Mouse (Mus musculus): ENCODE measurements around the gene Sumf1. TPM values are rescaled to one million over a fixed set of nuclear protein-coding genes. Genes with fewer than 3 reads are reported as not detected.

Gene Sumf1
- total and polyA plus RNA-seq, 2 experiments from 2014 or later = 14.4 to 22.5 TPM

DNA sequence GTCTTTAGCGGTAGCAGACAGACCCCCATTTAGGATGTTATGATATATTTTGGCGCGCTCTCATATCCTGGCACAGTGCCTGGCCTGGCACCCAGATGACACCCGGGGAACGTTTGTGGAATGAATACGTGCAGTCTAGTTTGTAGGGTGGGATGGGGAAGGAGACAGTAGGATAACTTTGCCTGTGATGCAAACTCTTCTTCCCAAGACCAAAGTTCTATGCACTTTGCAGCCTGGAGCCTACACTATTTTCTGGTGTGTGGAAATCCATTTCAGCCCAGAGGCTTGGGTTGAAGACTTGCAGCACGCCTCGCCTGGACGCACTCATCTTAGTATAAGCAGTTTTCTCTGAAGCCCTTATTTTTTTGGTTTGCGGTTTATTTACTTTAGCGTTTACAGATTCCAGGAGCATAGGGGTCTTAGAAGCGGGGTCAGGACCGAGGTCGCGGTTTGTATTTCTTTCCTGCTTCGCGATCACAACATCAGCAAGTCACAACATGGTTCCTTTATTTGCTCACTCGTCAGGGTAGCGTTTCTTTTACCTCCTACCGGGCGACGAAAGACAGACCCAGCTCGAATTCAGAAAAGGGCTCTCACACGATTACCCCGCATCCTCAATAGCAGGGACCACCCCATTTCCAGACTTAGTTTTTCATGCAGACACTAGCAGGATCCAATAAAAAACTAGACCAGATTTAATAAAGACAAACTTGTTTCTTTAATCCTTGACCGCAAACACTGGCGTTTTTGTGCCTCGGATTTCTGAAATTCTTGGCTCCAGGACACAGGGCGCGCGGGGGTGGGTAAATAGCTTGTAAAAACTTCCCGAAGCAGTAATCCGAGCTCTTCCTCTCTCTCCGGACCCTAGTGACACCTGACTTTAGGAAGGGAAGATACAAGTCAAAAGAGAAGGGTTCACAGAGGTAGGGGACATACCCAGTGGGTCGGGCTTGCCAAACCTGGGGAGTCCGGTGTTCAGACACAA lies 26.8 kb upstream of the Sumf1 start:
- Histone ChIP-seq H3K4me1 (ENCODE audit: insufficient read depth, low read length) (no peaks in the 10 kb centered on the region), H3K9ac (replicated peaks; ENCODE audit: low read length) (peak overlapping the region; percentile 25), H3K9me3 (ENCODE audit: low read length) (no peaks in the 10 kb centered on the region), H3K4me3 (ENCODE audit: low read length) (peak overlapping the region; percentile 50), H3K27me3 (ENCODE audit: insufficient read depth, low read length) (no peaks in the 10 kb centered on the region), H3K4me2 (ENCODE audit: low read depth, low read length) (peak overlapping the region; percentile 80), H3K27ac (no peak overlapping the region), H3K36me3 (ENCODE audit: insufficient read depth, low read length) (no peaks in the 10 kb centered on the region)
- no peak for ATAC-seq
- 4% methylated on average over 36 of the region's 36 CpGs for WGBS
- TF ChIP-seq CTCF (IDR thresholded peaks at IDR 0.05; ENCODE audit: low read depth) = no peak
- peak; percentile 31 for DNase-seq (ENCODE audit: low spot score)

DNA sequence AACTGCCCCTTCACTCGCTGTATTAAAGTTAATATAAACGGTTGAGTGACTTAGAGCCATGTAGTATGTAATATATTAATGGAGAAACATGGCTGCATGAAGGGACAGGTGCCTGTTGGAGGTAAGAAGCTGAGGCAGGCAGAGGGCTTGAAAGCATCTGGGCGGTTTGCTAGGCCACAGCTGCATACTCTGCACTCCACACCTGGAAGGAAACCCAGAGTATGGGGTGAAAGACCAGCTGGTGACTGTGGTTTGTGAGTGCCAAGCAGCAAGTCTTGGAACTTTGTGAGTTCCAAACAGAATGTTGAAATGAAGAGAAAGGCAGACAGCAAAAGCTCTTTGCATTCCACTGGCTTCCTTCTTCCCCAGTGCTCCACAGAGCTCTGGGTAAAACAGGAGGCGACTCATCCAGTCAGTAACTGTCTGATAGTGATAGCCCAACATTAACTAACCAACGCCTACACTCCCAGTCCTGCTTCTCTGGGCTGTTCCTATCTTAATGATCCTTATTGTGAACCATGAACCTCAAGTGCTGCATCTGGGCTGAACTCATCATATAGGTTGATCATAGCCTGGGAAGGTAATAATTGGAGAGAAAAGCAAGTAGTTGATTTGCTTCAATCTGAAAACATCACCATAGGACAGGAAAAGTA lies 21.7 kb upstream of the Sumf1 start:
- DNase-seq (ENCODE audit: low spot score) (no peak), ATAC-seq (no peak)
- no peaks in the 10 kb centered on the region for H3K36me3 ChIP-seq (ENCODE audit: insufficient read depth, low read length)
- H3K4me2 ChIP-seq (ENCODE audit: low read depth, low read length) = no peak overlapping the region
- no peak overlapping the region for H3K4me3 ChIP-seq (ENCODE audit: low read length)
- no peak overlapping the region for H3K9ac ChIP-seq (replicated peaks; ENCODE audit: low read length)
- WGBS = 83% methylated on average over 5 of the region's 5 CpGs
- no peaks in the 10 kb centered on the region for H3K4me1 ChIP-seq (ENCODE audit: insufficient read depth, low read length)
- H3K27me3 ChIP-seq (ENCODE audit: insufficient read depth, low read length) = no peaks in the 10 kb centered on the region
- H3K27ac ChIP-seq = no peak overlapping the region
- no peak for TF ChIP-seq CTCF (IDR thresholded peaks at IDR 0.05; ENCODE audit: low read depth)
- H3K9me3 ChIP-seq (ENCODE audit: low read length) = no peaks in the 10 kb centered on the region

DNA sequence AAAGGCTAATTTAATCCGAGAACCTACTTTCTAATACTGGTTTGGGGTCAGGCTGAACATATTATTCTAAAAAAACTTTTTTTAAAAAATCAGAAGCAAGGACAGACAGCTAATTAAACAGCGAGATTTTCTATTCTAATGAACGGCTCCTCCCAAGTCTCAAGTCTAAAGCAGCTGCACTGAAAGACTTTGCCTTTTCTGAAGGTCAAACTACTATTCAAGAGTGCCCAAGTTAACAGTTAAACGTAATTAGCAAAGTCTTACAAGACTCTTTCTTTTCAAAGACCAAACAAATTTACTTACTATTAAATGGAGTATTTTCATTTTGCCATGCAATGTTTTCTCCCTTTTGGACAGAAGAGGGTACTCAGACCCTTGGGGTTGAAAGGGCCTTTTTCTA lies 20.8 kb upstream of the Sumf1 start:
- ATAC-seq (no peak), DNase-seq (ENCODE audit: low spot score) (no peak)

DNA sequence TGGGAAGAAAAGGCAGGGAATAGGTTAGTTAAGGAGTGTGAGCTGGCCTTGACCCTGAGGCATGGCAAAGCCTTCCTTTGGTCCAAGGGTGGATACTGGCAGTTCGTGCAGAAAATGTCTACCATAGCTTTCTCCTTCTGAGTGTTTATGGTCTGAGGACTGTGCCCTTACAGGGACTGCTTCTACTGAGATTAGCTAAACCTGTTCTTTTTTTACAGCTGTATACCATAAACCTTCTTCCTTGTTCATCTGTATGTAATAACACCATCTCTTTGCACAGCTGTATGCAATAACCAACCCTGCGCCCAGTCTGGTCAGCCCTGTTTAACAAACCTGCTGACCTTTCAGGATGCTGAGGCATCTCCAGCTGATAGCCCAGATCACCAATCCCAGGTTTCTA lies 18.9 kb upstream of the Sumf1 start:
- 95% methylated on average over 2 of the region's 2 CpGs for WGBS
- DNase-seq (ENCODE audit: low spot score) = no peak
- no peaks in the 10 kb centered on the region for H3K4me1 ChIP-seq (ENCODE audit: insufficient read depth, low read length)

More for the DNA sequence above, 20.8 kb upstream of the Sumf1 start:
- H3K4me1 ChIP-seq (ENCODE audit: insufficient read depth, low read length) = no peaks in the 10 kb centered on the region
- H3K9ac ChIP-seq (replicated peaks; ENCODE audit: low read length) = no peak overlapping the region
- 82% methylated on average over 4 of the region's 4 CpGs for WGBS
- H3K36me3 ChIP-seq (ENCODE audit: insufficient read depth, low read length) = no peaks in the 10 kb centered on the region
- no peak for TF ChIP-seq CTCF (IDR thresholded peaks at IDR 0.05; ENCODE audit: low read depth)
- H3K4me2 ChIP-seq (ENCODE audit: low read depth, low read length) = no peak overlapping the region
- H3K27ac ChIP-seq = no peak overlapping the region
- no peaks in the 10 kb centered on the region for H3K9me3 ChIP-seq (ENCODE audit: low read length)
- H3K27me3 ChIP-seq (ENCODE audit: insufficient read depth, low read length) = no peaks in the 10 kb centered on the region
- H3K4me3 ChIP-seq (ENCODE audit: low read length) = no peak overlapping the region

DNA sequence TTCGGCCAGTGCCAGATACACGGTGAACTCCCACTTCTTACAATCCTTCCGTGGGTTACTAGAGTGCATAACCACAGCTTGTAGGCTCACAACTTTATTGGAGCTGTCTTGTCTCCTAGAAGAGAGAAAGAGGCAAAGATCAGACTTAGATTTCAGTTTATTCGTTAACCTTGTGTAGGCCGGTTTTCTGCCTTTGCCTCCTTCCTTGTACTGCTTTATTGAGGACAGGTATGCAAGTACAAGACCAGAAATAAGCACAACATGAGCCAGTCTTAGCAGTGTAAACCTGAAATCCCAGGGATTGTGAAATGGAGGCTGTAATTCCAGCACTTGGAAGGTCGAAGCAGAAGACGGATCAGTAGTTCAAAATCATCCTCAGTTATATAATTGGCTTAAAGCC lies 12.9 kb upstream of the Sumf1 start:
- ATAC-seq (no peak), DNase-seq (ENCODE audit: low spot score) (no peak)
- Histone ChIP-seq H3K4me1 (ENCODE audit: insufficient read depth, low read length) (no peaks in the 10 kb centered on the region), H3K4me2 (ENCODE audit: low read depth, low read length) (no peak overlapping the region), H3K9ac (replicated peaks; ENCODE audit: low read length) (no peak overlapping the region), H3K9me3 (ENCODE audit: low read length) (no peaks in the 10 kb centered on the region; the same call in 1 of the 2 replicates), H3K36me3 (ENCODE audit: insufficient read depth, low read length) (no peaks in the 10 kb centered on the region), H3K4me3 (ENCODE audit: low read length) (no peak overlapping the region), H3K27me3 (ENCODE audit: insufficient read depth, low read length) (no peaks in the 10 kb centered on the region), H3K27ac (no peak overlapping the region)
- WGBS = 90% methylated on average over 7 of the region's 7 CpGs
- no peak for TF ChIP-seq CTCF (IDR thresholded peaks at IDR 0.05; ENCODE audit: low read depth)

More for the DNA sequence above, 18.9 kb upstream of the Sumf1 start:
- ATAC-seq = no peak
- no peaks in the 10 kb centered on the region for H3K27me3 ChIP-seq (ENCODE audit: insufficient read depth, low read length)
- no peak overlapping the region for H3K4me3 ChIP-seq (ENCODE audit: low read length)
- H3K36me3 ChIP-seq (ENCODE audit: insufficient read depth, low read length) = no peaks in the 10 kb centered on the region
- no peaks in the 10 kb centered on the region for H3K9me3 ChIP-seq (ENCODE audit: low read length)
- no peak overlapping the region for H3K27ac ChIP-seq
- H3K4me2 ChIP-seq (ENCODE audit: low read depth, low read length) = no peak overlapping the region
- no peak overlapping the region for H3K9ac ChIP-seq (replicated peaks; ENCODE audit: low read length)
- TF ChIP-seq CTCF (IDR thresholded peaks at IDR 0.05; ENCODE audit: low read depth) = no peak

DNA sequence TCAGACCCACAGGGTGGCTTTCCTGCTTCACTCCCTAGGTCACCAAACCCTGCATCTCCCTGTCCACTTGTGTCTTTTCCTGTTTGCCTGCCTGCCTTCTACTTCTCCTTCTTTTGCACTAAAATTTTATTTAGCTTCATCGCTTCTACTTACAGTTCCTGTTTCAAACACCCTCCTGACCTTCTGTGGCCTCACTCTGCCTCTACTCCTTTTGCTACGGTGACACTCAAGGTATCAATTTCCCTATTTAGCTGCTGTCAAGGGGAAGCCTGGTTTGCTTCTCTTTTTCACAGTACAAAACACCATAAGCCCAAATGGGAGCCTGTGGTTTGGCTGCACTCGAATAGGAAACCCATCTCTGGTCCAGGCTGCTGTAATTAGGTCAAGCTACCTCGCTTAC lies 11.7 kb upstream of the Sumf1 start:
- Histone ChIP-seq H3K4me1 (ENCODE audit: insufficient read depth, low read length) (no peaks in the 10 kb centered on the region), H3K4me3 (ENCODE audit: low read length) (no peak overlapping the region), H3K9ac (replicated peaks; ENCODE audit: low read length) (no peak overlapping the region), H3K27me3 (ENCODE audit: insufficient read depth, low read length) (no peaks in the 10 kb centered on the region), H3K4me2 (ENCODE audit: low read depth, low read length) (no peak overlapping the region), H3K36me3 (ENCODE audit: insufficient read depth, low read length) (no peaks in the 10 kb centered on the region), H3K27ac (no peak overlapping the region), H3K9me3 (ENCODE audit: low read length) (no peaks in the 10 kb centered on the region; the same call in 1 of the 2 replicates)
- WGBS = 75% methylated on average over 4 of the region's 4 CpGs
- ATAC-seq (no peak), DNase-seq (ENCODE audit: low spot score) (no peak)
- no peak for TF ChIP-seq CTCF (IDR thresholded peaks at IDR 0.05; ENCODE audit: low read depth)
